Mouse (Mus musculus): ENCODE measurements around the gene 4930402H24Rik. TPM values are rescaled to one million over a fixed set of nuclear protein-coding genes. Genes with fewer than 3 reads are reported as not detected.

Gene 4930402H24Rik
- polyA plus RNA-seq, 1 experiment from 2014 or later: 25.9 TPM

- H3K4me3 ChIP-seq (ENCODE audit: low read length): no peak overlapping the region
- 0 out of 2 replicates have a peak, but pooled peaks cover 9% of the 10 kb centered on the region for H3K36me3 ChIP-seq (ENCODE audit: control insufficient read depth, insufficient read depth, low read length)
- WGBS: 86% methylated on average over 6 of the region's 6 CpGs
- no peaks in the 10 kb centered on the region for H3K9me3 ChIP-seq (ENCODE audit: control insufficient read depth, low read length)
- no peaks in the 10 kb centered on the region for H3K4me1 ChIP-seq (ENCODE audit: control insufficient read depth, insufficient read depth, low read length)
- H3K27ac ChIP-seq (ENCODE audit: low read length): no peak overlapping the region
- no peak overlapping the region for H3K9ac ChIP-seq (ENCODE audit: low read depth, low read length)
- no peak overlapping the region for H3K4me2 ChIP-seq (ENCODE audit: low read depth, low read length)
- no peaks in the 10 kb centered on the region for H3K27me3 ChIP-seq (replicated peaks; ENCODE audit: control insufficient read depth, insufficient read depth, low read length)
- ATAC-seq: no peak
Observed at GRCm38 (mm10) chr2:130738019-130738418, 168.2 kb downstream of the 4930402H24Rik start.

GRCm38 (mm10) chr2:130735281-130735680 lies 170.9 kb downstream of the 4930402H24Rik start:
- Histone ChIP-seq H3K27me3 (replicated peaks; ENCODE audit: control insufficient read depth, insufficient read depth, low read length) (no peaks in the 10 kb centered on the region), H3K36me3 (ENCODE audit: control insufficient read depth, insufficient read depth, low read length) (peaks cover 15% of the 10 kb centered on the region; the same call in 1 of the 2 replicates), H3K4me3 (ENCODE audit: low read length) (no peak overlapping the region), H3K9ac (ENCODE audit: low read depth, low read length) (no peak overlapping the region), H3K4me2 (ENCODE audit: low read depth, low read length) (no peak overlapping the region), H3K27ac (ENCODE audit: low read length) (no peak overlapping the region), H3K9me3 (ENCODE audit: control insufficient read depth, low read length) (no peaks in the 10 kb centered on the region), H3K4me1 (ENCODE audit: control insufficient read depth, insufficient read depth, low read length) (no peaks in the 10 kb centered on the region)
- ATAC-seq: no peak
- 84% methylated on average over 5 of the region's 5 CpGs for WGBS

- Histone ChIP-seq H3K27ac (ENCODE audit: low read length) (no peak overlapping the region), H3K27me3 (replicated peaks; ENCODE audit: control insufficient read depth, insufficient read depth, low read length) (no peaks in the 10 kb centered on the region), H3K4me3 (ENCODE audit: low read length) (no peak overlapping the region), H3K36me3 (ENCODE audit: control insufficient read depth, insufficient read depth, low read length) (peaks cover 19% of the 10 kb centered on the region), H3K9ac (ENCODE audit: low read depth, low read length) (no peak overlapping the region), H3K4me1 (ENCODE audit: control insufficient read depth, insufficient read depth, low read length) (no peaks in the 10 kb centered on the region), H3K9me3 (ENCODE audit: control insufficient read depth, low read length) (no peaks in the 10 kb centered on the region), H3K4me2 (ENCODE audit: low read depth, low read length) (no peak overlapping the region)
- WGBS: 96% methylated on average over 2 of the region's 3 CpGs
- ATAC-seq: no peak
Observed at GRCm38 (mm10) chr2:130733444-130733843, 172.8 kb downstream of the 4930402H24Rik start.

- 74% methylated on average over 5 of the region's 5 CpGs for WGBS
- ATAC-seq: no peak
Observed at GRCm38 (mm10) chr2:130731855-130732254, 174.4 kb downstream of the 4930402H24Rik start.

GRCm38 (mm10) chr2:130730746-130731145 lies 175.5 kb downstream of the 4930402H24Rik start:
- H3K27ac ChIP-seq (ENCODE audit: low read length): no peak overlapping the region
- H3K9ac ChIP-seq (ENCODE audit: low read depth, low read length): no peak overlapping the region
- H3K4me1 ChIP-seq (ENCODE audit: control insufficient read depth, insufficient read depth, low read length): no peaks in the 10 kb centered on the region
- 85% methylated on average over 9 of the region's 9 CpGs for WGBS
- H3K27me3 ChIP-seq (replicated peaks; ENCODE audit: control insufficient read depth, insufficient read depth, low read length): no peaks in the 10 kb centered on the region
- no peak overlapping the region for H3K4me3 ChIP-seq (ENCODE audit: low read length)
- ATAC-seq: no peak
- H3K4me2 ChIP-seq (ENCODE audit: low read depth, low read length): no peak overlapping the region
- no peaks in the 10 kb centered on the region for H3K9me3 ChIP-seq (ENCODE audit: control insufficient read depth, low read length)
- H3K36me3 ChIP-seq (ENCODE audit: control insufficient read depth, insufficient read depth, low read length): peaks cover 33% of the 10 kb centered on the region

More at GRCm38 (mm10) chr2:130731855-130732254, 174.4 kb downstream of the 4930402H24Rik start:
- peaks cover 33% of the 10 kb centered on the region for H3K36me3 ChIP-seq (ENCODE audit: control insufficient read depth, insufficient read depth, low read length)
- no peaks in the 10 kb centered on the region for H3K4me1 ChIP-seq (ENCODE audit: control insufficient read depth, insufficient read depth, low read length)
- no peaks in the 10 kb centered on the region for H3K27me3 ChIP-seq (replicated peaks; ENCODE audit: control insufficient read depth, insufficient read depth, low read length)
- H3K9me3 ChIP-seq (ENCODE audit: control insufficient read depth, low read length): no peaks in the 10 kb centered on the region
- no peak overlapping the region for H3K4me2 ChIP-seq (ENCODE audit: low read depth, low read length)
- H3K4me3 ChIP-seq (ENCODE audit: low read length): no peak overlapping the region
- no peak overlapping the region for H3K9ac ChIP-seq (ENCODE audit: low read depth, low read length)
- no peak overlapping the region for H3K27ac ChIP-seq (ENCODE audit: low read length)

GRCm38 (mm10) chr2:130728906-130729585 lies 177.2 kb downstream of the 4930402H24Rik start:
- H3K4me3 ChIP-seq (ENCODE audit: low read length): no peak overlapping the region
- no peak for ATAC-seq
- H3K36me3 ChIP-seq (ENCODE audit: control insufficient read depth, insufficient read depth, low read length): peaks cover 33% of the 10 kb centered on the region
- H3K4me2 ChIP-seq (ENCODE audit: low read depth, low read length): no peak overlapping the region
- no peak overlapping the region for H3K27ac ChIP-seq (ENCODE audit: low read length)
- no peak overlapping the region for H3K9ac ChIP-seq (ENCODE audit: low read depth, low read length)
- 97% methylated on average over 2 of the region's 2 CpGs for WGBS
- H3K4me1 ChIP-seq (ENCODE audit: control insufficient read depth, insufficient read depth, low read length): no peaks in the 10 kb centered on the region
- no peaks in the 10 kb centered on the region for H3K9me3 ChIP-seq (ENCODE audit: control insufficient read depth, low read length)
- no peaks in the 10 kb centered on the region for H3K27me3 ChIP-seq (replicated peaks; ENCODE audit: control insufficient read depth, insufficient read depth, low read length)

GRCm38 (mm10) chr2:130727752-130728151 lies 178.5 kb downstream of the 4930402H24Rik start:
- no peak overlapping the region for H3K27ac ChIP-seq (ENCODE audit: low read length)
- H3K4me1 ChIP-seq (ENCODE audit: control insufficient read depth, insufficient read depth, low read length): no peaks in the 10 kb centered on the region
- 89% methylated on average over 1 of the region's 1 CpGs for WGBS
- H3K9ac ChIP-seq (ENCODE audit: low read depth, low read length): no peak overlapping the region
- no peaks in the 10 kb centered on the region for H3K9me3 ChIP-seq (ENCODE audit: control insufficient read depth, low read length)
- no peaks in the 10 kb centered on the region for H3K27me3 ChIP-seq (replicated peaks; ENCODE audit: control insufficient read depth, insufficient read depth, low read length)
- peaks cover 33% of the 10 kb centered on the region for H3K36me3 ChIP-seq (ENCODE audit: control insufficient read depth, insufficient read depth, low read length)
- no peak overlapping the region for H3K4me2 ChIP-seq (ENCODE audit: low read depth, low read length)
- ATAC-seq: no peak
- no peak overlapping the region for H3K4me3 ChIP-seq (ENCODE audit: low read length)

- Histone ChIP-seq H3K9ac (ENCODE audit: low read depth, low read length) (no peak overlapping the region), H3K9me3 (ENCODE audit: control insufficient read depth, low read length) (no peaks in the 10 kb centered on the region), H3K4me3 (ENCODE audit: low read length) (no peak overlapping the region), H3K36me3 (ENCODE audit: control insufficient read depth, insufficient read depth, low read length) (peaks cover 19% of the 10 kb centered on the region; the same call in 1 of the 2 replicates), H3K4me1 (ENCODE audit: control insufficient read depth, insufficient read depth, low read length) (no peaks in the 10 kb centered on the region), H3K4me2 (ENCODE audit: low read depth, low read length) (no peak overlapping the region), H3K27ac (ENCODE audit: low read length) (no peak overlapping the region), H3K27me3 (replicated peaks; ENCODE audit: control insufficient read depth, insufficient read depth, low read length) (no peaks in the 10 kb centered on the region)
- no peak for ATAC-seq
- 81% methylated on average over 4 of the region's 4 CpGs for WGBS
Observed at GRCm38 (mm10) chr2:130724369-130724768, 181.8 kb downstream of the 4930402H24Rik start.

- H3K27ac ChIP-seq (ENCODE audit: low read length): no peak overlapping the region
- WGBS: 72% methylated on average over 6 of the region's 6 CpGs
- no peak overlapping the region for H3K9ac ChIP-seq (ENCODE audit: low read depth, low read length)
- no peak overlapping the region for H3K4me2 ChIP-seq (ENCODE audit: low read depth, low read length)
- H3K4me1 ChIP-seq (ENCODE audit: control insufficient read depth, insufficient read depth, low read length): no peaks in the 10 kb centered on the region
- H3K27me3 ChIP-seq (replicated peaks; ENCODE audit: control insufficient read depth, insufficient read depth, low read length): no peaks in the 10 kb centered on the region
- no peaks in the 10 kb centered on the region for H3K9me3 ChIP-seq (ENCODE audit: control insufficient read depth, low read length)
- no peak overlapping the region for H3K4me3 ChIP-seq (ENCODE audit: low read length)
- no peak for ATAC-seq
- peaks cover 5% of the 10 kb centered on the region for H3K36me3 ChIP-seq (ENCODE audit: control insufficient read depth, insufficient read depth, low read length)
Observed at GRCm38 (mm10) chr2:130717951-130718350, 188.3 kb downstream of the 4930402H24Rik start.

GRCm38 (mm10) chr2:130707057-130707456 lies 199.1 kb downstream of the 4930402H24Rik start:
- Histone ChIP-seq H3K4me2 (ENCODE audit: low read depth, low read length) (no peak overlapping the region), H3K4me1 (ENCODE audit: control insufficient read depth, insufficient read depth, low read length) (no peaks in the 10 kb centered on the region), H3K4me3 (ENCODE audit: low read length) (no peak overlapping the region), H3K36me3 (ENCODE audit: control insufficient read depth, insufficient read depth, low read length) (no peaks in the 10 kb centered on the region; the same call in none of the 2 replicates), H3K27me3 (replicated peaks; ENCODE audit: control insufficient read depth, insufficient read depth, low read length) (no peaks in the 10 kb centered on the region), H3K27ac (ENCODE audit: low read length) (no peak overlapping the region), H3K9me3 (ENCODE audit: control insufficient read depth, low read length) (no peaks in the 10 kb centered on the region), H3K9ac (ENCODE audit: low read depth, low read length) (no peak overlapping the region)
- 65% methylated on average over 10 of the region's 10 CpGs for WGBS
- ATAC-seq: no peak
